Mouse (Mus musculus) CH12.LX (cell line): ENCODE results near the gene Tpo. TPM values are rescaled to one million over a fixed set of nuclear protein-coding genes. Genes with fewer than 3 reads are reported as not detected.

Source experiments
- DNase-seq: peaks from one replicate; pipeline ENCODE4 v3.0.0-alpha.2; 2013; ENCODE audit errors: extremely low read depth
- H3K27ac ChIP-seq: 2 replicates; pipeline ENCODE4 v1.5.1; 2012; ENCODE audit warnings: low read depth, mild to moderate bottlenecking, control low read depth, moderate library complexity; ENCODE audit not compliant: insufficient read depth
- H3K27me3 ChIP-seq: replicated peaks from 2 replicates; pipeline ENCODE3; 2012; ENCODE audit warnings: inconsistent platforms
- H3K36me3 ChIP-seq, 2 experiments: replicated peaks in 1 of 2; 2 replicates each; pipeline versions ENCODE3 to v1.6.1; 2012; ENCODE audit warnings: inconsistent platforms in 1 of 2, low read length in 1 of 2, mild to moderate bottlenecking in 1 of 2, mixed read lengths in 1 of 2, moderate library complexity in 1 of 2; ENCODE audit not compliant: control insufficient read depth in 1 of 2, insufficient read depth in 1 of 2
- H3K4me1 ChIP-seq, 2 experiments: 2 replicates each; pipeline ENCODE4 v1.6.1; 2012; ENCODE audit warnings: inconsistent platforms in 1 of 2, moderate library complexity in 1 of 2; ENCODE audit not compliant: insufficient read depth in 2 of 2, control insufficient read depth in 1 of 2
- H3K4me2 ChIP-seq: 2 replicates; pipeline ENCODE4 v1.6.1; 2012; ENCODE audit warnings: low read depth, mild to moderate bottlenecking, control low read depth; ENCODE audit not compliant: poor library complexity, insufficient read depth, severe bottlenecking
- H3K4me3 ChIP-seq, 3 experiments: fragments of 150-350 bp in 1 of 3; sonication (generic) in 1 of 3; replicated peaks in 1 of 3; 2 replicates each; pipeline versions ENCODE3 to v1.5.1; 2011 to 2012; ENCODE audit warnings: low read depth in 2 of 3, low read length in 2 of 3, mild to moderate bottlenecking in 2 of 3, moderate library complexity in 2 of 3, control low read depth in 1 of 3, improper control_type of control experiment in 1 of 3, inconsistent platforms in 1 of 3, mixed read lengths in 1 of 3; ENCODE audit not compliant: poor library complexity in 1 of 3
- H3K79me2 ChIP-seq: replicated peaks from 2 replicates; pipeline ENCODE4 v1.6.1; 2012; ENCODE audit warnings: mild to moderate bottlenecking, moderate library complexity; ENCODE audit not compliant: control insufficient read depth, poor library complexity, insufficient read depth, severe bottlenecking; ENCODE audit errors: extremely low read depth
- H3K9ac ChIP-seq: 2 replicates; pipeline ENCODE4 v1.6.1; 2012; ENCODE audit warnings: low read depth, mild to moderate bottlenecking, control low read depth, moderate library complexity; ENCODE audit not compliant: insufficient read depth
- H3K9me3 ChIP-seq: replicated peaks from 2 replicates; pipeline ENCODE3; 2012; ENCODE audit warnings: low read length, inconsistent platforms, mixed read lengths
- BHLHE40 ChIP-seq: IDR thresholded peaks from 2 replicates; pipeline ENCODE4 v1.6.1; 2011; ENCODE audit warnings: mild to moderate bottlenecking, low read depth, low read length, improper control_type of control experiment
- CHD1 ChIP-seq: IDR thresholded peaks from 2 replicates; pipeline ENCODE4 v1.6.1; 2012; ENCODE audit warnings: low read depth, low read length, improper control_type of control experiment, inconsistent platforms
- E2F4 ChIP-seq: IDR thresholded peaks from 2 replicates; pipeline ENCODE4 v1.6.1; 2011; ENCODE audit warnings: low read depth, low read length, improper control_type of control experiment; ENCODE audit not compliant: insufficient replicate concordance
- ELF1 ChIP-seq: IDR thresholded peaks from 2 replicates; pipeline ENCODE4 v1.6.1; 2014; ENCODE audit warnings: low read depth, mild to moderate bottlenecking, inconsistent platforms, low read length, improper control_type of control experiment
- EP300 ChIP-seq: IDR thresholded peaks from 2 replicates; pipeline ENCODE4 v1.6.1; 2011; ENCODE audit warnings: low read length, improper control_type of control experiment
- JUN ChIP-seq: IDR thresholded peaks from 2 replicates; pipeline ENCODE4 v1.6.1; 2011; ENCODE audit warnings: low read depth, mild to moderate bottlenecking, low read length, improper control_type of control experiment, moderate library complexity; ENCODE audit not compliant: insufficient read depth
- KAT2A ChIP-seq: IDR thresholded peaks from 2 replicates; pipeline ENCODE4 v1.6.1; 2012; ENCODE audit warnings: low read length, improper control_type of control experiment, inconsistent platforms; ENCODE audit not compliant: insufficient replicate concordance
- MAFK ChIP-seq: IDR thresholded peaks from 2 replicates; pipeline ENCODE4 v1.6.1; 2011; ENCODE audit warnings: low read length, improper control_type of control experiment; ENCODE audit not compliant: insufficient replicate concordance
- MAX ChIP-seq: IDR thresholded peaks from 2 replicates; pipeline ENCODE4 v1.6.1; 2011; ENCODE audit warnings: low read length, improper control_type of control experiment
- MEF2A ChIP-seq: IDR thresholded peaks from 2 replicates; pipeline ENCODE4 v1.6.1; 2014; ENCODE audit warnings: low read depth, mild to moderate bottlenecking, inconsistent platforms, low read length, improper control_type of control experiment, borderline replicate concordance
- MXI1 ChIP-seq: IDR thresholded peaks from 2 replicates; pipeline ENCODE4 v1.6.1; 2011; ENCODE audit warnings: mild to moderate bottlenecking, low read depth, low read length, improper control_type of control experiment
- MYC ChIP-seq: IDR thresholded peaks from 2 replicates; pipeline ENCODE4 v1.6.1; 2011; ENCODE audit warnings: low read depth, mild to moderate bottlenecking, improper control_type of control experiment, low read length
- NELFE ChIP-seq: IDR thresholded peaks from 2 replicates; pipeline ENCODE4 v1.6.1; 2011; ENCODE audit warnings: low read depth, low read length, improper control_type of control experiment
- PAX5 ChIP-seq: IDR thresholded peaks from 2 replicates; pipeline ENCODE4 v1.6.1; 2012; ENCODE audit warnings: low read length, inconsistent platforms, mixed read lengths
- RAD21 ChIP-seq: IDR thresholded peaks from 2 replicates; pipeline ENCODE4 v1.6.1; 2011; ENCODE audit warnings: low read depth, mild to moderate bottlenecking, low read length, improper control_type of control experiment, moderate library complexity
- TBP ChIP-seq: conservative IDR thresholded peaks from 2 replicates; pipeline ENCODE4 v1.6.1; 2011; ENCODE audit warnings: low read depth, low read length, improper control_type of control experiment
- USF2 ChIP-seq: conservative IDR thresholded peaks from 2 replicates; pipeline ENCODE4 v1.6.1; 2011; ENCODE audit warnings: low read depth, low read length, improper control_type of control experiment
- ZKSCAN1 ChIP-seq: IDR thresholded peaks from 2 replicates; pipeline ENCODE4 v1.6.1; 2012; ENCODE audit warnings: low read depth, inconsistent platforms, low read length, improper control_type of control experiment, borderline replicate concordance
- ZMIZ1 ChIP-seq: IDR thresholded peaks from 2 replicates; pipeline ENCODE4 v1.6.1; 2012; ENCODE audit warnings: low read depth, mild to moderate bottlenecking, inconsistent platforms, low read length, improper control_type of control experiment
- dilution Hi-C: fragments of 300-500 bp; cut with MboI; formaldehyde crosslinking; loops from 2 replicates; pipeline ENCODE4 v1.14.3; 2020; ENCODE audit warnings: low sequenced_read_pairs; ENCODE audit not compliant: extremely low pct_unique_long_range_greater_than_20kb, extremely low pct_ligation_motif_present
- in situ Hi-C: fragments of 300-500 bp; cut with MboI; formaldehyde crosslinking; loops from 3 replicates; pipeline ENCODE4 v1.14.3; 2019; ENCODE audit warnings: low sequenced_read_pairs, low pct_ligation_motif_present, low pct_unique_long_range_greater_than_20kb, mixed read lengths
- polyA plus RNA-seq: library from polyadenylated mRNA; unstranded; fragments of >175 nt; gene quantifications from 2 replicates; pipeline ENCODE4 v1.2.1, GENCODE M21; 2012; ENCODE audit warnings: low read depth; ENCODE audit not compliant: insufficient read length
- total RNA-seq, 2 experiments: library from RNA; depleted of rRNA; stranded (reverse); fragments of 300-350 nt in 1 of 2; fragments of >200 nt in 1 of 2; gene quantifications; 2 replicates each; pipeline ENCODE4 v1.2.3; 2012 to 2014

The Tpo gene
- total and polyA plus RNA-seq, 3 experiments, result not detected

DNA sequence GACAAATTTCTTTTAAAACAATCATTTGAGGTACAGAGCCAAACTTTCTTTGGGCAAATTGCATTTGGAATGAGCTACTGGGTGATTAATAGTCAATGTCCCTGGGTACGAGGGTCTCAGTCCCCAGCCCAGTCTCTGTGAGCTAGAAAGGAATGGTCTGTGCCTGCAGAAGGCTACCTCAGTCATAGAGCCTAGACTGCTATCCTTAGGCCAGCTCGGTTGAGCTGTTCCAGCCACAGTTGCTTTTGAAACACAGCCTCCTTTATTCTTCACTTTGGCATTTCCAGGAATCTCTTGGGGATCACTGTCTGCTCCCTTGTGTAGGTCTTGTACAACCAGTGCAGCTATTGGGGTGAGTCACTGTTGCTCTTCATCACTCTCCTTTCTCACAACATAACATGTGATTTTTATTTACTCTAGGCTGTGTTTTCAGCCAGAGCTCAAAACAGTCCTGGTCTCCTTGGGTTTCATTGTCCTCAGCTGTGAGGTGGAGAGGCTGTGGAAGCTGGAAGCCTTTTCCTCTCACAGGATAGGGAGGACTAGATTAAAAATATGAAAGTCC is 108.1 kb downstream of the Tpo start:
- H3K4me3 ChIP-seq, result no peak overlapping the region
- no peaks in the 10 kb centered on the region for H3K9me3 ChIP-seq
- H3K9ac ChIP-seq, result no peak overlapping the region
- no peak for DNase-seq
- H3K27ac ChIP-seq, result no peak overlapping the region
- H3K4me1 ChIP-seq, result no peaks in the 10 kb centered on the region
- no peak overlapping the region for H3K4me2 ChIP-seq
- no peak for TF ChIP-seq PAX5
- no peak for TF ChIP-seq CHD1
- no peak for TF ChIP-seq ZMIZ1
- no peaks in the 10 kb centered on the region for H3K79me2 ChIP-seq
- no peaks in the 10 kb centered on the region for H3K27me3 ChIP-seq
- no peaks in the 10 kb centered on the region for H3K36me3 ChIP-seq
- dilution Hi-C loops (no loop called here), in situ Hi-C loops (no loop called here)

DNA sequence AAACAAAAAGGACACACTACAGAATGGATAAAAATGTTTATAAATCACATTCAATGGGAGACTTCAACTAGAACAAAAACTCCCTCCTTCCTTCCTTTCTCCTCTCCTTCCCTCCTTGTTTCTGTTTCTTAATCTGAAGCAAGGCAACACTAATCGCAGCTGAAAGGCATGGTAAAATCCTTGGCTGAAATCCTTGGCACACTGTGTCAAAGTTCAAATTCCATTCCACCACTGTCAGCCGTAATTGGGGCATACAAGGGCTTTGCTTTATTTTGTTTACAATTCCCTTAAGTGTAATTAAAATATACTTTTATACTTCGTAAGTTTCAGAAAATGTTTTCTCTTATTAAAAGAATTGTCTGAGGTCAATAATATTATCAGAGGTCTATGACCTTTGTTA is 108.9 kb downstream of the Tpo start:
- TF ChIP-seq MAX, result no peak
- no peak for TF ChIP-seq RAD21
- no peak for TF ChIP-seq KAT2A
- in situ Hi-C loops, result no loop called here
- Histone ChIP-seq H3K27me3 (no peaks in the 10 kb centered on the region), H3K4me1 (no peaks in the 10 kb centered on the region), H3K4me3 (no peak overlapping the region), H3K9me3 (no peaks in the 10 kb centered on the region), H3K36me3 (no peaks in the 10 kb centered on the region), H3K4me2 (no peak overlapping the region), H3K79me2 (no peaks in the 10 kb centered on the region), H3K27ac (no peak overlapping the region), H3K9ac (no peak overlapping the region)
- dilution Hi-C loops, result no loop called here
- DNase-seq, result no peak

DNA sequence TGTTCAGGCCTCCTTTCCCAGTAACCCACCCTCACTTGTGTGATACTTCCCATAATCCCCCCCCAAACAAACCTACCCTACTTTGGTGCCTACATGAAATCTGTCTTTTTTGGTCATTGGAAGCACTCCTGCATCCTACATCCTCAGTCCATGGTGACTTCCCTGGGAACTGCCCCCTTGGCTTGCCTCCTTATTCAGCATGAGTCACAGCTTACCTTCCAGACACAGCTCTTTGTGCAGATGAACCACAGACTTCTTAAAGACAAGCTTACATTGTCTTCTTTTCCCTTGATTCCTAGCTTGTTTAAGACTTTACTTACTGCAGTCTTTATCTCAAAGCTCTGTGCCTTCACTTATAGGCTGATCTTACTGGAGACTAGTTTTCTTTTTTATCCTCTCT is 112.0 kb downstream of the Tpo start:
- H3K4me3 ChIP-seq, result no peak overlapping the region
- no peak overlapping the region for H3K9ac ChIP-seq
- no peak overlapping the region for H3K4me2 ChIP-seq
- no peaks in the 10 kb centered on the region for H3K4me1 ChIP-seq
- H3K9me3 ChIP-seq, result no peaks in the 10 kb centered on the region
- H3K27me3 ChIP-seq, result no peaks in the 10 kb centered on the region
- in situ Hi-C loops (no loop called here), dilution Hi-C loops (no loop called here)
- TF ChIP-seq MXI1, result no peak
- TF ChIP-seq MAFK, result no peak
- no peak for TF ChIP-seq MAX
- no peak for TF ChIP-seq JUN
- TF ChIP-seq ZKSCAN1, result no peak
- no peak for TF ChIP-seq NELFE
- TF ChIP-seq ELF1, result no peak
- TF ChIP-seq E2F4, result no peak
- TF ChIP-seq MYC, result no peak
- TF ChIP-seq MEF2A, result no peak
- TF ChIP-seq BHLHE40, result no peak
- TF ChIP-seq TBP, result no peak
- no peak for TF ChIP-seq EP300
- TF ChIP-seq PAX5, result no peak
- no peak for TF ChIP-seq USF2
- no peak overlapping the region for H3K27ac ChIP-seq
- no peaks in the 10 kb centered on the region for H3K36me3 ChIP-seq
- DNase-seq, result no peak
- H3K79me2 ChIP-seq, result no peaks in the 10 kb centered on the region
